Mouse (Mus musculus): ENCODE results near the gene Chit1.

Chit1 gene

DNA sequence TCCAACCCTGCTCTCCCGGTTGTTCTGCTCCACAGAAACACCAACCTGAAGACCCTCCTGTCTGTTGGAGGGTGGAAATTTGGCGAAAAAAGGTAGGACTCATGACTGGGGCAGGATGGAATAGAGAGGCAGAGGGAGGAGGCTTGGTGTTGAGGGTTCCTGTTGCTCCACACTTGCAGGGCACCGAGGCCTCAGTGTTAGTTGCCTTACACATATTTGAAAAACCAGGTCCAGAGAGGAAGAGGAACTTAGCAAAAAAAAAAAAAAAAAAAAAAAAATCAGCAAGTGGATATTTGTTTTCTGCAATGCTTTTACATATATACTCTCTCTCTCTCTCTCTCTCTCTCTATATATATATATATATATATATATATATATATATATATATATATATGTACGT lies 73.0 kb downstream of the Chit1 start:
- no peak for DNase-seq (ENCODE audit: low read depth, low spot score)

DNA sequence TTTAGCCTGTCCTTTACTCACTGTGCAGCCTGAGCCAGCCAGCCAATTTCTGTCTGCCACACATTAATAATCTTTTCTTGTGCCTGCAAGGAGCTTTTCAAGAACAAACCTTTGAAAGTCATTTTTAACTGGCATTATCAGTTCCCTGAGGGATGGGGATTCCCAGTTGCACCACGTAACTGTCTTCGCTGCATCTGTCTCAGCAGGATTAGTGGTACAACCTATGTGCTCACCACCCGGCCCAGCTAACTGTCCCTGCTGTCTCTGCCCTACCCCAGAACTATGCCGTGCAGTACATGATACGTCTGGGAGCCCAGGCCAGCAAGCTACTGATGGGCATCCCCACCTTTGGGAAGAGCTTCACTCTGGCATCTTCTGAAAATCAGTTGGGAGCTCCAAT lies 77.2 kb downstream of the Chit1 start:
- DNase-seq (ENCODE audit: low read depth, low spot score): no peak

DNA sequence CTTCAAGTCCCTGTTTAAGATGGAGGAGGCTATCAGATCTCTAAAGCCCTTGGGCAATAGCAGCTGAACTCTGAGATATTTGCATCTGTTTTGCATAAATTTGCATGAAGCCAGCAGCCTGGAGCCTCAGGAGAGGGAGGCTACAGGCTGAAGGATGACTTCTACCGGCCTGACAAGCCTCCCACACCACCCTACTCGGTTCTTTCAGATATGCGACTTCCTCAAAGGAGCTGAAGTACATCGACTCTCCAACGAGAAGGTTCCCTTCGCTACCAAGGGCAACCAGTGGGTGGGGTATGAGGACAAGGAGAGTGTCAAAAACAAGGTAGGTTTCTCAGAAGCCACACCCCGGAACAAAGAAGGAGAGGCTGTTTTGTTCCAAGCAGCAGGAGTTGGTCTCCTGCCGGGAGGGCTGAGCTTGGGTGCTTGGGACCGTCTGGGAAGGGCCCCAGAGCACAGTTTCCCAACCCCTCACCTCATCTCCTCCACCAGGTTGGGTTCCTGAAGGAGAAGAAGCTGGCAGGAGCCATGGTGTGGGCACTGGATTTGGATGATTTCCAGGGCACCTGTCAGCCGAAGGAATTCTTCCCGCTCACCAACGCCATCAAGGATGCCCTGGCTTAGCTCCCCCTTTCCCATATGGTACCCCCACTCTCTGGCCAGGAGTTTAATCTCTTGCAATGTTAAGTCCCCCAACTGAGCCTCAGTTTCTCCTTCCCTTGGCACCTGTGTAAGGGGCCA lies 78.1 kb downstream of the Chit1 start:
- no peak for DNase-seq (ENCODE audit: low read depth, low spot score)

DNA sequence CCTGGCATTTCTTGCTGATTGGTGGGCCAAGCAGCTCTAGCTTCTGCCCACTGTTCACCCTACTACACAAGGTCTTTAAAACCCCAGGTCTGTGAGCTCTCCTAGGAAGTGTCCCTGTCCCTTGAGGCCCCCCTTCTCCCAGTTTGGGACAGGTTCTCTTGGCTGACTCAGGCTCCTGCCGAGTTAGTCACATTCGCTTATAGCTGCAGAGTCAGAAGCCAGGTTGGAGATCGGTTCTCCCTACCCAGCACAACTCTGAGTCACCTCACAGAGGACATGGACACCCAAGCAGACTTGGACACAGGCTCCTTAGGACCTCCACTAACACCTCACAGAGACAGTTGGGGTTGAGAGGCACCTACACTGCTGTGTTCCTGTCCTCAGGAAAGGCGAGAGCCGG lies 80.2 kb downstream of the Chit1 start:
- no peak for DNase-seq (ENCODE audit: low read depth, low spot score)

DNA sequence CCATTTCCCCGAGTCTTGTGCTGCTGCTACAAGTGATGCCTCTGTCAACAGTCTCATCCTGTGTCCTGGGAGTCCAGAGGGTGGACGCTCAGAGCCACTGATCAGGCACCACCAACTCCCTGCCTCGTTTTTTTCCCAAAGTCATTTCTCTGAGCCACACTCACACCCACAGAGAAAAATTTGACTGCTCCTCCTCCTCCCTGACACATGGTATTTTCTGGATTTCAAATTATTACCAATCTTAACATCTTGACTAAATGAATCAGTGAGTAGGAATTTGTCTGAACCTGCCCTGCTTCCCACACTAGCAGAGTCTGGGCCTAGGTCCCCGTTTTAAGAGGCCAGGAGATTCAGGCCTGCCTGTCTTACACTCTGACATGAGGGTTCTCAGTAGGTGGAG lies 81.0 kb downstream of the Chit1 start:
- DNase-seq (ENCODE audit: low read depth, low spot score): no peak

DNA sequence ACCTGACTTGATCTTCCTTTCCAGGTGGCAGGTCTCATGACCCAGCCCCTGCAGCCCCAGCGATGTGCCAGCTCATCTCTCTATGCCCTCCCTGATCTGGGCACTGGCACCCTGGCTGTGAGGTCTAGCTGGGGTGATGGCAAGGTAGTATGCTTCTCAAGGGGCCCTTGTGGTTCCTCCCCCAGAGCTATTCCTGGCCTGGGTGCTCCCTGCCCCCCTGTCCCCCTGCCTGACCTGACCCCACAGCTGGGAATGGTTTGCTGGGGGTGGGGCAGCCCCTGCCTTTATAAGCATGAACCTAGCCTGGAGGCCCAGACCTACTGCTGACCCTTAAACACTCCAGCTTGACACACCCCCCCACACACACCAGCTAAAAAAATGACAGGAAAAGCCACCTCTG lies 82.1 kb downstream of the Chit1 start, which contains the start of gene Mybph:
TSS of gene Mybph (plus strand) at position 323 of the 400 bp plus-strand sequence.
- no peak for DNase-seq (ENCODE audit: low read depth, low spot score)

DNA sequence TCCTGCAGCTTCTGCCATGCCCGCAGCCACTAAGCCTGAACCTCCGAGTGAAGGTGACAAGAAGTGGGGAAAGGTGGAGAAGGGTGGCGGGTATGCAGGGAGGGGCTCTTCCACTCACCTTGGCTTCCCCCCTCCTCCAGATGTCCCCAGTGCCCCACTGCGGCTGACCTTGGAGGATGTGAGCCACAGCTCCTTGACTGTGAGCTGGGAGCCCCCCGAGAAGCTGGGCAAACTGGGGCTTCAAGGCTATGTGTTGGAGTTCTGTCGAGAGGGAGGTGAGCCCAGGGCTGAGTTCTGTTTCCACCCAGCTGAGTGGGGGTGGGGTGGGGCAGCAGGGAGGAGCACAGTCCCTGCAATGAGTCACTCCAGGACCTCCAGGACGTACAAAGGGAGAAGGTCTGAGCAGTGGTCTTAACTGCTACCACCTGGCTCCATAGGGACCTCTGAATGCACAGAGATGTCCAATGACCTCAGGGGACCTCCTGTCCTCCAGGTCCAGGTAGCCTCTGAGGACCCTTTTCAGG lies 82.7 kb downstream of the Chit1 start:
- no peak for DNase-seq (ENCODE audit: low read depth, low spot score)

DNA sequence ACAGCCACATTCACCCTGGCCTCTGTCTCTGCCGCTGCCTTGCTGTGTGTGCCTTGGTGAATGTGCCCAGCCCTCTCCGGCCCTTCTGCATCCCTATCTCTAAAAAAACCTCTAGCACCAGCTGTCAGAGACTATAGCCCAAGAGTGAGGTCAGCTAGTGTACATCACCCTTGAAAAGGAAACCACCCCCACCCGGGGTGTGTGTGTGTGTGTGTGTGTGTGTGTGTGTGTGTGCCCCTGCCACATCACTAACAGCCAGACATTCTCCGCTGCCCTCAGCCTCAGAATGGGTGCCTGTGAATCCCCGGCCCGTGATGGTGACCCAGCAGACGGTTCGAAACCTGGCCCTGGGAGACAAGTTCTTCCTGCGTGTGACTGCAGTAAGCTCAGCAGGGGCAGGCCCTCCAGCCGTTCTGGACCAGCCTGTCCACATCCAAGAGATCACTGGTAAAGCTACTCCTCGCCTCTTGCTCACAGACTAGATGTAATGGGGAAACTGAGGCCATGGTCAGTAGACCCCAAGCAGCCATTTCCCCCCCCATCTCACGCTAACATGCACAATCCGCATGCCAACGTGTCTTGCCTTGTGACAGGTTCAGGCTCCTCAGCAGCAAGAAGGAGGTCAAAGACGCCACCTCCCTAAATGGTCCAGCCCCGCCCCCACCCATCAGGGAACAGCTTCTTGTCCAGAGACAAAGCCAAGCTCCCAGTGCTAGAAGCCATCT lies 83.4 kb downstream of the Chit1 start:
- DNase-seq (ENCODE audit: low read depth, low spot score): no peak

DNA sequence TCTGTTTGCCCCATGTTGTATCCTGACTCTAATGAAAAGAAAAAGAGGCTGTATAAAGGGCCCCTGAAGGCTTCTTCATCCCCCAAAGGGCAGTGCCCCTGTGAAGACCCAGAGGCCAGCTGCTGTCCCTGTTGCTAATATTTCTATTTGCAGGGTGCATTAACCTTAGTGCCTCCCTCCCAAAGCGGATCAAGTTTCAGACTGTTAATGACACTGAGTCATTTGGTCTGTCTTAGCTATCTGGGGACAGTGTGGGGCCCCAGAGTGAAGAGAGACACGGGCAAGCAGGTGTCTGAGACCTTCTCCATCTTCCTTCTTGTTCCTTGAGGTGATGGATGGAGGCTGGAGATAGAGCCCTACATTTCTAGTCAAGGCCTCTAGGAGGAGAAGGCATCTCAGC lies 84.1 kb downstream of the Chit1 start:
- no peak for DNase-seq (ENCODE audit: low read depth, low spot score)

DNA sequence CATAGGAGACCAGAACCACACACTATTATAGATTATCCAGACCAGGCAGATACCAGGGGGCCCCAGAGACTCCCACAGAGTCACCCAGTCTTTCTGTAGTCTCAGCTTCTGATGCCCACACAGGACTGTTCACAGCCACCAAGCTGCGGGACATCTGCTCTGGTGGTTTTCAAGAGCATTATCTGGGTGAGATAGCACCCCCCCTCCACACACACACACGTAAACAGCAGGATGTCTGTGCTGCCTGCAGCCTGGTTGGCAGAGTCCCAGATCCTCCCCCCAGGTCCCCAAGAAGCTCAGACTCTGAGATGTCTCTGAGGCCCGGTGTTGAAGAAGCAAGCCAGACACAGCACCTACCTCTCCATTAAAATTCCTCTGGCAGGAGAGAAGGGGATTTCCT lies 84.5 kb downstream of the Chit1 start:
- peak; percentile 76 for DNase-seq (ENCODE audit: low read depth, low spot score)

DNA sequence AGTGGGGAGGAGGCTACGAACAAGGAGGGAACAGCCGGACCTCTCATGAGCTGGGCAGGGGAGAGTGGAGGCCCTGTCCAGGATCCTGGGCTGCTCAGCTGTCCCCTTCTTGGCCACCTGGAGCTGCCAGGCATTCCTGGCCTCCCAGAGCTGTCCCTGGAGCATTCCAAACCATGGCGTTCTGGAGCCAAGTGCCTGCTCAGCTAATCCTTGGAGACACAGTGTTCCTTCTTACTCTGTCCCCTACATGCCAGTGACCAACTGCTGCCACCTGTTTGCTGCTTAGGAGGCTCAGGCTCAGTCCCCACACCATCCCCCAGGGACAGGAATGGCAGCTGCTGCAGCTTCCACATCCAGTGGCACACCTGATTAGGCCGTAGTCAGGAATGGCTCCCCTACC lies 84.9 kb downstream of the Chit1 start:
- DNase-seq (ENCODE audit: low read depth, low spot score): no peak

DNA sequence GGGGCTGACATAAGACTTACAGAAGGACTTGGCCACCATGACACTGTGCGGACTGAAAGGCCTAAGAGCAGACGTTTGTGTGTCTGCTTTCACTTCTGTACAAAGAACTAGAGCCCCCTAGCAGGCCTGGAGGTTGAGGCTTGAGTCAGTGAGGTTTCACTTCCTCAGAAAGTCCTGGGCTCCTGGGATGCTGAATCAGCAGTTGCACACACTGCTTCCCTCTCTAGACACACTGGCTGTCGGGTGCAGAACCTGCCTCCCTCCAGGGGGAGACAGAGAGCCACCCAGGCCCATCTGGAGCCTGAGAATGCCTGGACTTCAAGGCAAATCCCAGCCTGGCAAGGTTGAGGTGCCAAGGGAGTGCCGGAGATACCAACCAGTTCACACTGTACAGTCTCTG lies 85.3 kb downstream of the Chit1 start:
- no peak for DNase-seq (ENCODE audit: low read depth, low spot score)

DNA sequence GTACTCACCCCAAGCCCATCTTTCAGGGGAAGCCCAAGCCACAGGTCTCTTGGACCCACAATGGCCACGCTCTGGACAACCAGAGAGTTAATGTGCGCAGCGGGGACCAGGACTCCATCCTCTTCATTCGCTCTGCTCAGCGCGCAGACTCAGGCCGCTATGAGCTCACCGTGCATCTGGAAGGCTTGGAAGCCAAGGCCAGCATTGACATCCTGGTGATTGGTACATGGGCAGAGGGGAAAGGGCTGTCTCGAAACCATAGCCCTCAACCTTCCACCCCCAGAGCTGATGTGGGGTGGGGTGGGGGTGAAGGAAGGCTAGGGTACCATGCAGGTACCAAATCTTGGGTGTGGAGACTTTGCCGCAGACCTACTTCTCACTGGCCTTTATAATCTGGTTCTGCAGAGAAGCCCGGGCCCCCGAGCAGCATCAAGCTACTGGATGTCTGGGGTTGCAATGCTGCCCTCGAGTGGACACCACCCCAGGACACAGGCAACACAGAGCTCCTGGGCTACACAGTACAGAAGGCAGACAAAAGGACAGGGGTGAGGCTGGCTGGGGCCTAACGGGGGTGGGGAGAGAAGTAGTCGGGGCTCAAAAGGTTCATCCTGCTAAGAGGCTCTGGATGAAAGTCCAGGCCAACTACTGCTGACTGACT lies 86.4 kb downstream of the Chit1 start:
- no peak for DNase-seq (ENCODE audit: low read depth, low spot score)

DNA sequence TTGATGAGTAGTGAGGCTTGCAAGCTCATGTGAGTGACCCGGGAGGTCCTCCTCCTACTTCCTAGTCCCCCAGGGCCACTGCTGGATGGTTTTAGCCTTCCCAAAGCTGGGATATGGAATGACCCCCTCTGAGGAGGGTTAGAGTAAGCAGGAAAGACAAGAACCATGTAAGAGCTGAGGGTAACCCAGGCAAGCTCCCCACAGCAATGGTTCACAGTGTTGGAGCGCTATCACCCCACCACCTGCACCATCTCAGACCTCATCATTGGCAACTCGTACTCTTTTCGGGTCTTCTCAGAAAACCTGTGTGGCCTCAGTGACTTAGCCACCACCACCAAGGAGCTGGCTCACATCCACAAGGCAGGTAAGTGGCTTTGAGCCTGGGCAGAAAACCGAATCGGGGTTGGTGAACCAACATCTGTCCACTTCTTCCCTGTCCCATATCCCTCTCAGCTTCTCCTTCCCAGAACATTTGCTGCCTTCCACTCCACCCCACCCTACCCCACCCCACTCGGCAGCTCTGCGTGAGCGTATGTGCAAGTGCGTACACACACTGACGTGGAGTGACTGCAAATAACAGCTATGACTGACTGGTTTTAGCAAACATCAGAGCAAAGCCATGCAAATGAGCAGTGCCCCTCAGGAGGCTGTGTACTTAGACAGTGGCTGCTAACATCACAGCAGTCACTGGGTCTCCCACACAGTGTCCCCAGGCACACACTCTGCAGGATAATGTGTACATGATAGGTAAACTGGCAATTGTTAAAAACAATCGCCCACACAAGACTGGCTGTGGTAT lies 87.4 kb downstream of the Chit1 start:
- DNase-seq (ENCODE audit: low read depth, low spot score): no peak

DNA sequence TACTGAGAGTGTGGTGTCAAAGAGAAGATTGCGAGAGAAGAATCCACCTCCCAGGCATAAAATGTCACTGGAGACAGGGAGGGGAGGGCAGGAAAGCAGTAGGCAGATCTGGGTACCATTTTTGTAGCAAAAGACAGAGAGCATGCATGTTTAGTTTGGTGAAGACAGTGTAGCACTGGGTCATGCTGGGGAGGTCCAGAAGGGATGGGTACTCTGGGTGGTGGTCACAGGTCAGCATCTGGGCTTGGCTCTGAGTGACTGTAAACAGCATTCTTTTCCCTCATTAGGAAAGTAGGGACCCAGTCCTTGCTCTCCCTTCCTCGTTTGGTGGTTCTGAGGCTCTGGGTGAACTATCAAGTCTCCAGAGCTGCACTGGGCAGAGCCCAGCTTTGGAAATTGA lies 89.4 kb downstream of the Chit1 start:
- DNase-seq (ENCODE audit: low read depth, low spot score): no peak
